Mouse (Mus musculus): Measurements from ENCODE around the gene Pex7.

The Pex7 gene

DNA sequence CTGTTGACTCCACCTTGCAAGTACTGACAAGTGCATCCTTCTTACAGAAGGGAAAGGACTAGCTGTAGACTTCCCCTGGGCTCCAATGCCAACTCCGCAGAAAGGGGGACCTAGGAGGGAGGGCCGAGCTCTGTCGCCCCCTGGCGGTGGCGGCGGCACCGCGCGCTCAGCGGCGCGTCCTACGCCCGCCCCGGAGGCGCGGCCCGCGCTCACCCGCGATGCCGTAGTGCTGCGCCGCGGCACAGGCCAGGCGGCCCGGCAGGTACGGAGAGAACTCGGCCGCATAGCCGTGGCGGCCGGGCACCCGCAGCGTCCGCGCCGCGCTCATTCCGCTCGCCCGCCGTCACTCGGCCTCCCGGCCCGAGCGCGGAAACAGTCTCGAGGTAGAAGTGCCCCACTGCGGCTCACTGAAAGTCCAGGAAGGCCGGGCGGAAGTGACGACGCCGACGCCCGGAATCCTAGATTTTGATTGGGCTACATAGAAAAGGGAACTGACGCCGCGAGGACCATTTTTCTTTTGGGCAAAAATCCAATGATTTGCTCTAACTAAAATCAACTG is at the start of gene Pex7:
Pex7 (minus strand) TSS at position 444 of the 559 bp plus-strand sequence.
- peak; percentile 86 for DNase-seq (ENCODE audit: low spot score)

- no peak for DNase-seq (ENCODE audit: low spot score)
These were observed 49.3 kb upstream of the Pex7 start for GRCm38 (mm10) chr10:19956745-19957144.

DNA sequence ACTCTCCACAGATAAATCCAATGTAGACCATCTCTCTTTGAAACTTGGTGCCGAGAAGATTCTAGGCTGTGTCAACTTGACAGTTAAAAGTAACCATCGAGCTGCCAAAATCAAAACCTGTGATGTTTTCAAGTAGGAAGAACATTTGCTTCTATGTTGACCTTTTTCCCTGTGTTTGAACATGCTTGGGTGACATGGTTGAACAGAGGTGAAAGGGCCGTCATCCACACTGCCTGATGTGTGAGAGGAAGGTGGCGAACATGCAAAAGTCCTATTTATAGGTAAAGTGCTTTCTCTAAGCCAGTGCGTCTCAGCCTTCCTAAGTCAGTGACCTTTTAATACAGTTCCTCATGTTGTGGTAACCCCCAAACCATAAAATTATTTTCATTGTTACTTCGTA is 48.3 kb upstream of the Pex7 start:
- DNase-seq (ENCODE audit: low spot score), result no peak

DNA sequence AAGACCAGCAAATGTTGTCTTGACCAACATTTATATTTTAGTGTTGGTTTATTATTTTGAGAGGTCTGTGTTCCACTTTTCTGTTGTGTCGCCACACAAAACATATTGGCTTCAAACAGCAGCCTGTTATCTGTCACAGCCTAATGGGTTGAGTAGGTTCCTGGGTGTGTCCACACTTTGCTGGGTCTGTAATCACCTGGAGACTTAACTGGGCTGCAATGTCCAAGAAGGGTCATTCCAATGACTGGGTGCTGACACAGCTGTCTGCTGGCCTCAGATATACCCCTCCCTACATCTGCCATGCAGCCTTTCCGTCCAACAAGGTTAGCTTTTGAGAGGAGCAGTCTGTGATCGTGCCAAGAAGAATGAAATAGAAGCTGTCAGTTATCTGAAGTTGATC is 47.1 kb upstream of the Pex7 start:
- DNase-seq (ENCODE audit: low spot score), result no peak

DNA sequence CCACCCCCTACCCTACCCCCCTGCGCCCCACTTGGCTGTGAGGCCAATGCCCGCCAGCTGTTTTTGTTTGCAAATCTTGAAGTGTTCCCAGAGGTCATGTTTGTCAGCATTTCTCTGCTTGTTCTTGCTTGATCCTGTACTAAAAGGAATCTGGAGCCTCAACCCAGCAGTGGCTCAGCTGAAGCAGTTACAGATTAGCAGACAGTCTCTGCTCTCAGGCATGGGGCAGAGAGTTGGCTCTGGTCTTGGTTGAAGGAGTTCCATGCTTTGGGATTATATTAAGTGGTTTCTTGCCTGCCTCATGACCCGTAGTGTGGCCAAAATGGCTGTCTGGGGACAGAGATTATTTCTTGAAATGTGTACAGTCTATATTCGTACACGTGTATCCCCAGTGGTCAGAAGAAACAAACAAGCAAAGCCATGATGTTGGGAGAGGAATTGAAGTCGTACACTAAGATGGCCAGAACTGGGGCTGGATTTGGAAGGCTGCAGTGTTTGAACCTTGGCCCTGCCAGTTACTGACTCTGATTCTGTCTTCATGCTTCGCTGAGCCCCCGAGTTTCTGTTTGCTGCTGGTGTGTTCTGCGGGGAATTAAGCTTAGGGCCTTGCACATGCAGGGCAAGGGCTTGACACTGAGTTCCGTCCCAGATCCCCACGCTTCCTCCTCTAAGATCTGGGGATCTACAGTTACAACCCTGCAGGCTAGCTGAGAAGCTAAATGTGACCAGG is 45.7 kb upstream of the Pex7 start:
- DNase-seq (ENCODE audit: low spot score), result no peak

DNA sequence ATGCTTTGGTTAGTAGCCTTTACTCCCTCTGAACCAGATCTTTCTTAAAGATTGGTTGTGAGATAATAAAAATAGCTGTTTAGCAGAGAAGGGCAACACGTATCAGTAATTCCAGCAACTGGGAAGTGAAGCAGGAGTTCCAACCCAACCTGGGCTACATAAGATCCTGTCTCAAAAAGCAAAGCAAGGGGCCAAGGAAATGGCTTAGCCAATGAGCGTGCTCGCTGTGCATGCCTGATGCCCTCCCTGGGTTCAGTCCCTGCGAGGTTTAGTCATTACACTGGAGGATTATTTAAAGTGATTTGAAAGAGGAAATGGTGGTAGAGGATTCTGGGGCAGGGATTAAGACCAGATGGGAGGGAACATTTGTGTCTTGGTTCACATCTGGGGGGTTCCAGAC is 41.6 kb upstream of the Pex7 start:
- no peak for DNase-seq (ENCODE audit: low spot score)

- DNase-seq (ENCODE audit: low spot score), result no peak
These were observed 40.9 kb upstream of the Pex7 start for GRCm38 (mm10) chr10:19948381-19948780.

DNA sequence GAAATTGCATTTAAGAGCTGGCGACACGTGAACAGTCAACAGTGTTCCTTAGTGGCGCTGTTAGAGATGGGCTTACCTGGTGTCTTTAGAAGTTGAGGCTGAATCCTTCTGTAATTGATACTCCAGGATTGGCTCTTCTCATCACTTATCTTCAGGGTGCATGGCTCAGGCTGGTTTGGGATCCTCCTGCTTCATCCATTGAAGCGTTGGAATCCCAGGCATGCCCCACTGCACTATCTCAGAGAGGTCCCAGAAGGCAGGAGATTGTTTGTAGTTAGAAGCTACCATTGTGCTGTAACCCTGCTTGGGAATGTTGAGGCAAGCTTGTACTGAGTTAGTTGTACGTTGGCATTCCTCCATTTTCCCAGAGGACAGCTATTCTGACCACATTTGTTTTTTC is 40.4 kb upstream of the Pex7 start:
- no peak for DNase-seq (ENCODE audit: low spot score)

- DNase-seq (ENCODE audit: low spot score), result no peak
These were observed 40.0 kb upstream of the Pex7 start for GRCm38 (mm10) chr10:19947441-19947840.

GRCm38 (mm10) chr10:19946644-19947043 is 39.2 kb upstream of the Pex7 start:
- DNase-seq (ENCODE audit: low spot score), result no peak

GRCm38 (mm10) chr10:19945651-19946050 is 38.2 kb upstream of the Pex7 start:
- DNase-seq (ENCODE audit: low spot score), result no peak

DNA sequence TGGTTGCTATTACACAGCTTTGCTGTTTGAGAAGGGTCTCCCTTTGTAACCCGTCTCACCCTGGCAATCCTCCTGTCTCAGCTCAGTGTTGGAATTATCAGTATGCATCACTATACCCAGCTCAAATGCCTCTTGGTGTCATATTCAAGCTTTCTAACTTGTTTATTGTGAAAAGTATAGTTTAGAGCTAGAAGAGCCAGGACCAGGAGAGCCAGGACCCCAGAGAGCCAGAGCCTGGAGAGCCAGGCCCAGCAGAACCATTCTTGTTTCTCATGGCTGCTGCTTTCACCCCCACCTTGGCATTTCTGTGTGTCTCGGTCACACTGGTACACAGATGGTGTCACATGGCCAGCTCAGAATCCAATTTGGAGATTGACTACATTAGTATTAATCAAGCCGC is 35.1 kb upstream of the Pex7 start:
- no peak for DNase-seq (ENCODE audit: low spot score)

- DNase-seq (ENCODE audit: low spot score), result no peak
These were observed 34.4 kb upstream of the Pex7 start for GRCm38 (mm10) chr10:19941914-19942313.

DNA sequence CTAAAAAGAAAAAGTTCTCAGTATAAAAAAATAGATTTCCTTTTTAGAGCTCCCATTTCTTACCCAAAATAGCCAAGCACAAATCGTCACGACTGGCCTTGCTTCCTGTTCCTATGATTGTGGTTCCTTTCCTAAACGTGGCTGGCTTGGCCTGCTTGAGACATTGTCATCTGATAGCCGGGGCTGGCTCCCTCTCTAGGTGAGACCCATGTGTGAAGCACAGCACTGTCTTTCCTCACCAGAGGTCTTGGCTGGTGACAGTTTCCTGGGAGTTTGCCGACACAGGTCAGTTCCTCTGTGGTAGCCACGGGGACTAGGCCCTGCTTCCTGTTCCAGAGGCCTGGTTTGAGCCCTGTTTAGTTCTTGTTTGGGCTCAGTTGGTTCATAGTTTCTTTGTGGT is 33.6 kb upstream of the Pex7 start:
- DNase-seq (ENCODE audit: low spot score), result no peak

GRCm38 (mm10) chr10:19940626-19941025 is 33.1 kb upstream of the Pex7 start:
- DNase-seq (ENCODE audit: low spot score), result no peak

DNA sequence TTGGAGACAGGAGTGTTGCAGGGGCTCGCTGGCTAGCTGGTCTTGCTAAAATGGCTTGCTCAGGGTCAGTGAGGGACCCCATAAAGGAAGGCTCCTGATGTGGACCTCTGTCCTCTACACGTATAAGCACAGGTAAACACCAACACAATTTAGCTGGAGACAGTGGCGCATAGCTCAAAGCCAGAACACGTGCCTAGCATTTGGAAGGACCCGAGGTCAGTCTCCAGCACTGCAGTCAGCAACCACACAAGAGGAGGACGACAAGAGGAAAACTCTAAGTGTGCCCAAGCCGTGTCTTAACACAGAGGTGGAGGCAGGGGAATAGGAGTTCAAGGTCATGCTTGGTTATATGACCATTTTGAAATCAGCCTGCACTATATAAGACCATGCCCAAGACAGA is 32.6 kb upstream of the Pex7 start:
- no peak for DNase-seq (ENCODE audit: low spot score)

- no peak for DNase-seq (ENCODE audit: low spot score)
These were observed 31.8 kb upstream of the Pex7 start for GRCm38 (mm10) chr10:19939282-19939705.

GRCm38 (mm10) chr10:19938738-19939137 is 31.2 kb upstream of the Pex7 start:
- DNase-seq (ENCODE audit: low spot score), result no peak

GRCm38 (mm10) chr10:19936961-19937708 is 29.6 kb upstream of the Pex7 start:
- DNase-seq (ENCODE audit: low spot score), result no peak

GRCm38 (mm10) chr10:19935821-19936367 is 28.4 kb upstream of the Pex7 start:
- no peak for DNase-seq (ENCODE audit: low spot score)

GRCm38 (mm10) chr10:19935295-19935623 is 27.8 kb upstream of the Pex7 start:
- no peak for DNase-seq (ENCODE audit: low spot score)

- peak; percentile 33 for DNase-seq (ENCODE audit: low spot score)
These were observed 27.1 kb upstream of the Pex7 start, which contains the start of gene Map3k5 for GRCm38 (mm10) chr10:19934384-19935294. Gene Map3k5, plus strand, starts transcription at chr10:19934472.
